Mouse (Mus musculus) right cerebral cortex, adult 18-20 months (tissue): Measurements from ENCODE around the gene Atp5g1.

ENCODE experiments used
- DNase-seq: peaks from one replicate; pipeline ENCODE4 v3.0.0; 2022; ENCODE audit warnings: mixed read lengths

Gene Atp5g1

GRCm38 (mm10) chr11:96071013-96071412 is 4.5 kb downstream of the Atp5g1 start:
- DNase-seq = no peak

DNA sequence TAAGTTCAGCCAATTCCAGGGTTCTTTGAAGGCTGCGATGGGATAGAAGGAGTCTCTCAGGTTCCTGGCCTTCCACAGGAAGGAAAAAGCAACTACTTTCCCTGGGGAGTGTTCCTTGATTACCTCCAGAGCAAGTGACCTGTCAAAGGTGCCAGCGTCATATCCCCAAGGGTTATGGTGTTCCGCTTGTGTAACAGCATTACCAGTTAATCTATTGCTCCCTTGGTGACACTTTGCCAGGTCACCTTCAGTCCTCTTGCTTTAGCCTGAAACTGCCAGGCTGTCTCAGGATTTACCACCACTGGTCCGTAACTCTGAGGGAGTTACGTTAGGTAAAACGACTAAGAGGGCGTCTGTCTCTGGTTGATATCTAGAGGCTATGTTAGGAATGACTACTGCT is 5.1 kb downstream of the Atp5g1 start:
- DNase-seq = no peak

- no peak for DNase-seq
These were observed 7.2 kb downstream of the Atp5g1 start for GRCm38 (mm10) chr11:96068231-96068630.

DNA sequence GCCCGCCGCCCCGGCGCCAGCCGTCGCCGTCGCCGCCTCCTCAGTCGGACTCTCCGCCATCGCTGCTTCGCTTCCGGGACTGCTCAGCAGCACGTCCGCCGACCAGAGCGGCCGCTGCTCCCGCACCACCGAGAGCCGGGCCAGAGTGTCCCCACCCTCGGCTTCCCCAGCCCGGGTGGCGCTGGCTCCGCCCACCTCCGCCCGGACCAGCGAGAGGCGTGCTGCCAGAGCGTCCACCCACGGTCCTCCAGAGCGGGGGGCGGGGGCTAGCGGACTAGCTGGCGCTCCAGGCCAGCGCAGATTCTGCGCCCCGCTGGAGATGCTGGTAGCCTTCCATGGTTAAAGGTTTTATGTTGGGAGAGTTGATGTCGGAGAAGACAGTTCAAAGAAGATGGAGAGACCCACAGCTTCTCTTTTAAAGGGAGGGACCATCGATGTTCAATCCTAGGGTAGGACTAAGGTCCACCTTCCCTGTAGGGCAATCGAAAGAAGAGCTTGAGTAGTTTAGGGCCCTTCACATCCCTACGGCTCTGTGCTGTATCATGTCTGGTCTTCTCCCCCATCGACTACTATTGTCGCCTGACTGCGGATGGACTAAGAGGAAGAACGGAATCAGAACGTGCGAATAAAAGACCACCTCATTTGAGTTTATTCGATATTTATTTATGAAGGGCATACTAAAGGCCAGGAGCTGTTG is 10.1 kb downstream of the Atp5g1 start, which contains the start of gene Ube2z:
Ube2z (minus strand) TSS at position 174 of the 697 bp plus-strand sequence.
- peak; percentile 98 for DNase-seq

DNA sequence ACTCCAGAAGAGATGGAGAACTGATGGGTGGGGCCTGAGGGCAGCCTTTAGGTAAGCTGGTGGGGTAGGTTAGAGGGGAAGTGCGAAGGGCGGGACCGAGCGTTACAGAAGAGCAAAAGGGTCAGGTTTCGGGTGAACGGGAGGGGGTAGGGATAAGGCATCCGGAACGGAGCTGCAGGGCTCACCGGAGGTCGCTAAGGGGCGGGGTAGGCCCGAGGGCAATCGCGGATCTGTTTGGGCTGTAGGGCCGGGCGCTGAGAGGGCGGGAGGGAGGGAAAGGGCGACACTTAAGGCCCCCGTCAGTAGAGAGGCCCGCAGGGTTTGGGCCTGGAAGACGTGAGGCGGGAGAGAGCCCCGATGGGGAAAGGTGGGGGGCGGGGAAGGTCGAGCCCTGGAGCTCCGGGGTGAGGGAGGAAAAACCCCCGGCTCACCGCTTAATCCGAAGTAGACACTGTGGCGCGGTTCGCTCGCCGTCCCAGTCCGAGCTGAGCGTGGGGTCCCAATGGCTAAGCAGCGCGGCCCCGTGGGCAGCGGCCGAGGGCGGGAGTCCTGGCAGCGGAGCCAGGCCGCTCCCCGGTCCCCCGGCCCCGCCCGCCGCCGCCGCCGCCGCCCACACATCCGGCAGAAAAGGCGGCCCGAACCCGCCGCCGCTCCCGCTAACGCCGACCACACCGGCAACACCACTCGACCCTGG is 10.8 kb downstream of the Atp5g1 start:
- no peak for DNase-seq

DNA sequence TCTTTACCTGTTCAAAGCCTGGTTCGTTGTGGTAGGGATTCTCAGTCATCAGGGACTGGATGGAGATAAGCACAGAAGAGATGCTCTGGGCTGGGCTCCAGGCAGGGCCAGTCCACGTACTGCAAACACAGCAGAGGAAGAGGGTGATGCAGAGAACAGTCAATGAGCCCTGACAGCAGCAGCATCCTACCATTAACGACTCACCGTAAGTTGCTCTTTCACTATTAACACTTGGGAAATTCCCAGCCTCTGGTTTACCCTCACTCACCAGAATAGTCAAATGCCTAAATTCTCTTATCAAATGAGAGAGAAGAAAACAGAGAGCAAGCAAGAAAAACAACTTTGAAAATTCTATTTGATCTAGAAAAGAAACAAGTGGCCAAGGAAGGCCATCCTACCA is 17.2 kb downstream of the Atp5g1 start:
- no peak for DNase-seq

GRCm38 (mm10) chr11:96050854-96051253 is 24.6 kb downstream of the Atp5g1 start:
- no peak for DNase-seq

DNA sequence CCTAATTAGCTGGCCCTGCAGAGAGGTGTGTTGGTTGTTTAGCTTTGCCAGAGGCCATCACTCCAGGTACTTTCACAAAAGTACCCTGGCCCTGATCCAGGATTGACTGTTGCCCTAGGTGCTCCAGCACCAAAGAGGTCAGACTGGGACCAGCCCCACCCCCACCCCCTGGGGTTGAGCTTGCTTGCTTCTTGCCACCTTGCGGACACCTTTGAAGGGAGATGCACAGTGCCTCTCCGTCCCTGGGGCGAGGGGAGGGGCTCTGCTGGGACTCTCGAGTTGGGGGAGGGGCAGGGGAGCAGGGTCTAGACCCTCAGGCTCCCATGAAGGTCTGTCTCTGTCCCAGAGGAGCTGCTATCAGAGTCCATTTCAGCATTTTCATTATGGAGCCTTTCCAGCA is 25.5 kb downstream of the Atp5g1 start:
- no peak for DNase-seq

DNA sequence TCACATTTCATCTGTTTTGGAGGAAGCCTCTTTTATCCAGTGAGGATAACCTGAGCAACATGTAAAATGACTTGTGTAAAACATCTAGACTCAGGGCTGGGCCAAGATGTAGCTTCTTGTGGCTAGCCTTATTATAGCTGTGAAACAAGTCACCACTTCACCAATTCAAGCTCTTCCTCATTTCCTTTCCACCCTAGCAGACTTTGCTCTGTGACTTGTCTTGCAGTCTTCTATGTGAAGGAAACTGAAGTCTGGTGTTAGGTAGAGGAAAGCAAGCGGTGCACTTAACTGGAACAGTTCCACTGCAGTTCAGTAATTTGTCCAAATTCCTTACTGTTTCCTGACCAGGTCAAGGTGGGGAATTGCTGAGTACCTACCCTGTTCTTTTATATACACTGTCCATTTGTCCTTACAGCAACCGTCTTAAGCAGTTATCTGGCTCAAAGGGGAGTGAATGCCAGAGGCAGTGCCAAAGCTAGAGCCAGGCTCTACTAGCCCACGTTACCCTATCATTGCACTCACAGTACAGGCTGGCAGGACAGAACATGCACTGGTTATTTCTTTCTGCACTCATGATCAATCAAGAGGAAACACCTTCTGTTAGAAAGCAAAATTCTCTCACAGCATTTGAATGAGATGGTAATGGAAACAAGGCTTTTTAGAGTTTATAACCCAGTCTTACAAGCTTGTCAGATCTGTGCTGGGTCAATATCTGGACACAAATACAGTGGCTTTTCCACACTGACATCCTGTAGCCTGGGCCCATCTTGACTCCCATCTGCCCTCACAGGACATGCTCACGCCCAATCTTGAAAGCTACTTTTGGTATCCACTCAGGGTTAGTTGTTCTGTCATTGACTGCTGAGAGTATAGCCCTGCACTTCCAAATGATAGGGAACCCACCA is 27.7 kb downstream of the Atp5g1 start:
- no peak for DNase-seq

- DNase-seq = no peak
These were observed 28.7 kb downstream of the Atp5g1 start for GRCm38 (mm10) chr11:96046793-96047192.

GRCm38 (mm10) chr11:96046028-96046427 is 29.4 kb downstream of the Atp5g1 start:
- DNase-seq = no peak

DNA sequence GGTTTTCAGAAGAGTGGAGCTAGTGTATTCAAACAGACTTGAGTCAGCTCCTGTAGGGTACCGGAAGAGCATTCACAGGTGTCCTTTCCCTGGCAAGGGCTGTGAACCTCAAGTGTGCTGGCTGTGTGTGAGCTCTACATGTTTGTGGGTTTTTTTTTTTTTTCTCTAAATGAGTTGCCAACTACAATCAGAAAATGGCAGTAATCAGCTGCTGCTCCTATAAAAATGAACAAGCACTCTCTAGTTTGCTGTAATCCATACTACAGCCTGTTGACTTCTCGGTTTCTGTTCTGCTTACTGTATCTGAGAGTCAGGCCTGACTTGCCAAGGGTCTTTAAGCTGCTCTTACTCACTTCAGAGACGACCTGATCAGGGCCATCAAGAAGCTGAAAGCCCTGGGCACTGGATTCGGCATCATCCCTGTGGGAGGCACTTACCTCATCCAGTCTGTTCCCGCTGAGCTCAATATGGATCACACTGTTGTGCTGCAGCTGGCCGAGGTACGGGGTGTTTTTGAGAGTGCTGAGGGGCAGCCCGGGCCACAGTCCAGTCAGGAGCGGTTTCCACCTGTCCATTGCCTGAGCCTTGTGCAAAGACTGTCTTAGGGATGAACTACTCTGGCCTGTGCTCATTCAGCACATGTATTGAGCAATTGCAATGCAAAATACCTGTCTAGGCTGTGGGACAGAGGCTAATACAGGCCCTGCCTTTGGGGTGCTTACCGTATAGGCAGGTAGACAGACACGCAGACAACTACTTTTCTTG is 30.5 kb downstream of the Atp5g1 start:
- DNase-seq = no peak

DNA sequence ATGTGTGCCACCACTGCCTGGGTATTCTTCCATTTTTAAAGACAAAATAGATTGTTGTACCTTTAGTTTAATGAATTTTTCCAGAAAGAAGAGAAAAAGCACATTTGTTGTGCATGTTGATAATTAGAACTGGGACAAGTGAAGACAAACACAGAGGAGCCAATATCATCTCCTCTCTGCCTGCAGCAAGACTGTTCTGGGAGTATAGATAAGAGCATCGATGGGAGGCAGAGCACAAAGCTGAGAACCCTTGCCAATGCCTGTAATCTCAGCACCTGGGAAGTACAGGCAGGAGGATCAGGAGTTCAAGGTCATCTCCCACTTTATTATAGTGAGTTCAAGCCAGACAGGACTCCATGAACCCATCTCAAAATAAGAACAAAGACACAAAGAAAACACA is 36.9 kb downstream of the Atp5g1 start:
- DNase-seq = no peak

GRCm38 (mm10) chr11:96037499-96037898 is 38.0 kb downstream of the Atp5g1 start:
- DNase-seq = no peak

- DNase-seq = no peak
These were observed 40.3 kb downstream of the Atp5g1 start for GRCm38 (mm10) chr11:96035133-96035532.

DNA sequence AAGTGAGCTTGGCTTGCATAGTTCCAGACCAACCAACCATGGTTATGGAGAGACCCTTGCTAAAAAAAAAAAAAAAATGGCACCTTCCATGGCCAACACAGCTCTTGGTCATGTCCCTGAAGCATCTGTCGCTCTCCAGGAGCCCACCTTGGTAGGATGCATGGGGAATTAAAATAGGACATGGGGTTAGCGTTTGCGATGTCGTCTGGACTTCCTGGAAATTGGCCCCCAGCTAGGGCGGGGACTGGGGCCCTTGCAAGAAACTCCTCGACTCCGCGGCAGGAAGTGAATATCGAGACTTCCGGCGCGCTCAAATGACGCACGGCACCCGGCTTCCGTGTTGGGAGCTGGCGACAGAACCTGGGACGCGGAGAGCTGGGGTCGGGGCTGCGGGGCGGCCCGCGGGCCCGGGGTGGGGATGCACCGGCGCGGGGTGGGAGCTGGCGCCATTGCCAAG is 40.8 kb downstream of the Atp5g1 start, which contains the start of gene Snf8:
Snf8 (plus strand) TSS at position 290 of the 457 bp plus-strand sequence.
- DNase-seq = peak; percentile 96

GRCm38 (mm10) chr11:96034116-96034515 is 41.4 kb downstream of the Atp5g1 start:
- DNase-seq = no peak

GRCm38 (mm10) chr11:96033264-96033663 is 42.2 kb downstream of the Atp5g1 start:
- DNase-seq = no peak

DNA sequence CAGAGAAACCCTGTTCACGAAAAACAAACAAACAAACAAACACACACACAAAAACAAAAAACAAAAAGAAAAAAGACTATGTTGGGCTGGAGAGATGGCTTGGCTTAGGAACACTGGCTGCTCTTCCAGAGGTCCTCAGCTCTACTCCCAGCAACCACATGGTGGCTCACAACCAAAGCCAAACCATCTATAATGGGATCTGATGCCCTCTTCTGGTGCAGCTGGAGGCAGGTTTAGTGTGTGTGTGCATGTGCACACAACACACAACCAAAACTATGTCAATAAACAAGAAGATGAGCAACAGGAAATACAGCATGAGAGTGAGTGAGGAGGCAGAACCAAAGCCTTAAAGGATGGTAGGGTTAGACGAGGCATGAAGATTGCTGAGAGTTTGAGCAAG is 43.8 kb downstream of the Atp5g1 start:
- no peak for DNase-seq

- DNase-seq = no peak
These were observed 44.9 kb downstream of the Atp5g1 start for GRCm38 (mm10) chr11:96030571-96030970.

- no peak for DNase-seq
These were observed 47.3 kb downstream of the Atp5g1 start for GRCm38 (mm10) chr11:96028130-96028529.

- no peak for DNase-seq
These were observed 54.8 kb downstream of the Atp5g1 start for GRCm38 (mm10) chr11:96020622-96021021.
